Mouse (Mus musculus): ENCODE results near the gene Spire2.

DNA sequence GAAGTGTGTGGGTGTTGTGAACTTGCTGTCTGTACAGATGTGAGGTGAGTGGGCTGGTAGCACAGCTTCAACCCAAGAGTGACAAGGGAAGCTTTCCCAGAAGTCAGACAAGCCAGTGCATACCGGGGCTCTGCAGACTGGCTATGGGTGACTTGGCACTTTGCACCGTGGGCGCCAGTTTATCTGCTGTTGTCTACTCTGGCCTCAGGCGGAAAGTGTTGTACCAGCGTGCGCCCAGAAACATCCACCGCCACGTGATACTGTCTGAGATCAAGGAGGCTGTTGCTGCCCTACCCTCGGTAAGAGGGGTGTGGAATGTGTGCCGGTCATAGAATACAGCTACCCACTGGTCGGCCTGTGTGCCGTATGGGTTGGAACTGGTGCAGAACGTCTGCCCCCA, 65.8 kb downstream of the Spire2 start:
- TF ChIP-seq CTCF (conservative IDR thresholded peaks at IDR 0.05; ENCODE audit: low read length) (no peak), NANOG (IDR thresholded peaks at IDR 0.05; ENCODE audit: borderline replicate concordance, low read length) (no peak)

Data from E14TG2a.4 (cell line).